Mouse (Mus musculus) natural killer cell, adult 2 months (primary cell): ENCODE results near the gene Tmem44.

ENCODE experiments used
- DNase-seq, 2 experiments: peaks; one replicate each; pipeline ENCODE4 v3.0.0; 2022; ENCODE audit warnings: low spot score in 2 of 2

The Tmem44 gene

DNA sequence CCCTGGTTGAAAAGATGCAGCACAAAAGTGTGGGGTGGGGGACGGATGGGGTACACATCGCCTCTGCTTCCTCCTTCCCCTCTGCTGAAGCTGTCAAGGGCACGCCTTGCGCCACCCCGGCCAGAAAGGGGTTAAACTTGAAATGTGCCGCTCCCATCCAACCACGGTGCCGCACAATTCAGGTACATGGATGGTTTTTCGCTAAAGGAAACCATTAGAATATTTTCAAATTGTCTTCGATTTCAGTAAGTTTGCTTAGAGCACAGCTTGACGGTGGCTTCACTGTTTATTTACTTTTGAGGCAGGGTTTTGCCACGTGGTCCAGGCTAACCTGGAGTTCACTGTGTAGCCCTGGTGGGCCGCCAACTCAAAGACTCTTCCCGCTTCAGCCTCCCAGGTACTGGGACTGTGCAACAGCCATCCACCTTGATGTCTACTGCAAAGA lies at the start of gene Tmem44:
Gene Tmem44 (minus strand): TSS at position 95 of the 445 bp plus-strand sequence.
- no peak for DNase-seq

DNA sequence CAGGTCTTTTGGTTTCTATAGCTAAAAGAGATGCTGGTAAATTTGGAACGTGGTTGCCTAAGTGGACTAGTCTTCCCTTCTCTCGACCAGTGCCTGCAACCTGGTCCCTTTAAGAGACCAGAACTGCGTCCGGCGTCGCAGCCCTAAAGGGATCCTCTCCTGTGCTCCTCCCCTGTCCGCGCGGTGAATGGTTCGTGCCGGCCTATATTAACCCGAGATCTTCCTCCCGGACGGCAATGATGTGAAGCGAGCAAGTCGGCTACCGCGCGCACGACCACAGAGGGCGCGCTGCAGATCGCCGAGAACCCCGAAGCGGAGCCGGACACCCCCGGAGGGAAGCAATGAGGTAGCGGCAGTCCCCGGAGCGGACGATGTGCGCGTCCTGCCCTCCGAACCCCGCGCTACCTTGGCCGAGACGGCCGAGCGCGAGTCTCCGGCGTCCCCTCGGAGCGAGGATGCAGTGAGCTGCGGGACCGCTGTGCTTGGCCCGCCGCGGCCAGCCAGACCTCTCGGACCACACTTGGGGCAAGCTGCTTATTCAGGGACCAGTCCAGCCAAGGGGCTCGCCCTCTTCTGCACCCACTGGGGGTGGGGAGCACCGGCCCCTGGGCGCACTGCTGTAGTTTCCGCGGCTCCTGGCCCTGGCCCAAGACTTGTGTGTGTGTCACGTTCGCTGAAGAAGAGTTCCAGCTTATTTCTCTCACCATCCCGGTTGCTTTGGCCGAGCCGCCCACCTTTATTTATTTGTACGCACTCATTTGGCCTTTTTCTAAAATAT lies 49.0 kb upstream of the Tmem44 start, which contains the start of gene Fam43a:
Gene Fam43a (plus strand): TSS at position 233 of the 778 bp plus-strand sequence.
- DNase-seq, result peak; percentile 82 to 90

DNA sequence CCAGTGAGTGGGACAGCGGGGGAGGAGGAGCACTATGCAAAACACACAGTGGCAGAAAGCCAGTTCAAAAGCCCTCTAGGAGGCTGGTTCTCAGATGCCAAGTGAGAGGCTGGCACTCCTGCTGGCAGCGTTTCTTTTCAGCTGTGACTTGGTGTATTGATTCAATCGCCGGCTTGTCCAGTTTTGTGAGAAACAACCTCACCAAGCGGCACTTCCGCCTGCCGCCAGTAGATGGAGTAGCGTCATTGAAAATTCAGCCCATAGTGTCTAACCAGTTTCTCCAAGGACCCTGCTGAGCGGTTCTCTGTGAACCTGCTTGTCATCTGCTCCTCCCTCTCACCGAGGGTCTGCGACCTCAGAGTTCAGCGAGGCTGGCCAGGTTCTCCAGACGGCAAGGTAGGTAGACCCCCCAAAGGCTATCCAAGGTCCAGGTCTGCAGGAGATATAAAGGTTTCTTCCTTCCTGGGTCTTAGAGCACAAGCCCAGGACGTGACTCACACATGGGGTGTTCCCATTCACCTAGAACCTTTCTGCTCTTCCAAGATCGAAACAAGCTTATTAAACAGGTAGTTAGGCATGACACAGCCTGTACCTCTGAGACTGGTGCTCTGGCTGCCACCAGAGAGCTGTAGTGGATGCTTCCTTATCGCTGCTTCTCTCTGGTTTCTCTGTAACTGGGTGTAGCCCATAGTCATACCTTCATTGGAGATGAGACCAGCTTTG lies 46.5 kb upstream of the Tmem44 start:
- peak; percentile 69 to 86 for DNase-seq

DNA sequence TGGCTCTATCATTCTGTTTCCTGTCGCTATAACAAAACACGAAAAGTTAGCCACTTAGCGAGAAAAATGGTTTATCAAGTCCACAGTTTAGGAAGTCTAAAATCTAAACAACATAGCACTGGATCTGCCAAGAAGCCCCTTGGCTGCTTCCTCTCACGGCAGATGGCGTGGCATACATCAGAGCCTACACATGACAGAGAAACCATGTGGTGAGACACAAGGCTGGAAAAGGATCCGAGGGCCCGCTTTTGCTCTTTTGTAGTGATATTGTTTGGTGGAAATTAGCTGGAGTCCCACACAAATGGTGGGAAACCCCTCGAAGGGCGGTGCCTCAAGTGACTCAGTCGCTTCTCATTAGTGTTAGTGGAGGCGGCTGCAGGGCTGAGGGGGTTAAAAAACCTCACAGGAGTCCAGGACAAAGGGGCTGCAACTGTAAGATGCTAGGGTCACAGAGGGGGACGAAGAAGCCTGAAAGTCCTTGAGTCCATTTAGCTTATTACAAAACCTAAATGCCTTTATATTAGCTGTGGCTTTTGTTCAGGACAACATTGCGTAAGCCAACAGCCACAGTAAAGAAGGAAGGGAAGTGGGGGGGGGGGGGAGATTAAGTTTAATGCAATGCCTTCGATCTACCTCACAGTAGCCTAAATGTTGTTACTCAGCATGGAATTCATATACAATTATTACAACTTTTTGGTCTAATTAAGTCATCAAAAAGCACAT lies 45.4 kb upstream of the Tmem44 start:
- DNase-seq, result no peak

DNA sequence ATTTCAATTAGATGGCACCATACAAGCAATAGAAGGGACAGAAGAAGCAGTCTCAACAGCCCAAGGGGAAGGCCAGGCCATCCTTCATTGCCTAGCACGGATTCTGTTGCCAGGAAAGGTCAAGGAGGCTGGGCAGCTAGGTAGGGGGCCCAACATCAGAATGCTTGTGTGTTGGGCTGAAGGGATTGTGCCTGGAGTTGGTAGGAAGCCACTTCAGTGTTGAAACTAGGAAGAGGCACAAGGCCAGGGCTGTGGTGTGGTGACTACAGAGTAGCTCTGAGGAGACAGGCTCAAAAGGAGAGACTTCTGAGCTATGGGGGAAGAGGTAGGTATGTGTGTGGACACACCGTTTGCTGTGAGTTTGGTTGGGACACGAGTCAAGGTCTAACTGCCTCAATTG lies 44.7 kb upstream of the Tmem44 start:
- no peak for DNase-seq

DNA sequence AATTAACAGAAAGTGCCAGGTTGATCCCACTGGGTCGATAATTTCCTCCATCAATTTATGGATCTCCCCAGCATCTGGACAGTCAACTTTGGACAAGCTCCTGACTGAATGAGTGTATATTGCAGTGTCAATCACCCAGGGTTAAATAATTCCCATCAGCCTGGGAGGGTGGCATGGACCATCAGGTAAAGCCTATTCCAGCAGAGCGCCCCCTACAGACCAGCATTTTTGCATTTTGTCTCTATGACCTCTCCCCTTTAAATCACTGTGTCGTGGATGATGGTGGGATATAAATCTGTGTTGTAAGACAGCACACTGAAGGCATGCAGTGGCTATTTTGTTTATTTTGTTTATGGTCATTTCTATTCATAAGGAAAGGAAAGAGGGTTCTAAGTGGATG lies 41.3 kb upstream of the Tmem44 start:
- DNase-seq, result no peak

DNA sequence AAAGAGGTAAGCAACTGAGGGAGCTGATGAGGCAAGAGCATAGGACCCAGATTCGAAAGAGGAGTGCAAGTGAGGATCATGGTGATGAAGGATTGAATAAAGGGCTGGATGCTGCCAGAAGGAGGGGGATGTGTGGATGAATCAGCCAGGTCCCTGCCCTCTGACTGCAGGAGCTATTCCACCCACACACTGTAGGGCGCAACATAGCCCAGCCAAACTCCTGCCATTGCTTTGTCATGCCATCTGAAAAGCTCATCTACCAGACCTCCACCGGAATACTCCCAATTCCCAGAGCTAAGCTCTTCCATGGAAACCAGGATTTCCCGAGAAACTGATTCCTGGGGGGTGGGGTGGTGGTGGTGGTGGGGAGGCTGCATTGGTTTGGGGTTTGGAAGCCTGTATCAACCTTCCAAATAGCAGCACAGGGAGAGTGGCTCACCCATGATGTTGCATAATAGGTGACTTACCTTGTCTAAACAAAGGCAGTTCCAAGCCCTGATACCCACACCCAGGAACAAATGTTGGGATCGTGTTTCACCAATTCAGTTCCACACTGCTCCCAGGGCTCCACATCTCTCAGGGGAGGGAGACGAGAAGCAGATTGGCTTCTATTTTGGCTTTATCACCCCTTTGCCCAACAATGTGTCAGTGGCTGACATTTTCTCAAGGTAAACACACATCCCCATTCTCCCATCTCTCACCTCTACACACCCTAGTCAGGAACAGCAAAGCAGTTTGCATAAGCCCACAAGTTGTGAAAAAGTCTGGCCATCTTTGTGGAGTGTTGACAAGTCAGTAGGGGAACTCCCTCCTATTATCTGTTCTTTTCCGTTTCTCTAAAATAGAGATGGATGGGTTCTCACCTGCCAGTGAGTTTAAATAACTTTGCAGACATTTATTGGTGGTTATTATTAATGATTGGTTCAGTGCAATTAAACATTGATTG lies 39.9 kb upstream of the Tmem44 start:
- no peak for DNase-seq

DNA sequence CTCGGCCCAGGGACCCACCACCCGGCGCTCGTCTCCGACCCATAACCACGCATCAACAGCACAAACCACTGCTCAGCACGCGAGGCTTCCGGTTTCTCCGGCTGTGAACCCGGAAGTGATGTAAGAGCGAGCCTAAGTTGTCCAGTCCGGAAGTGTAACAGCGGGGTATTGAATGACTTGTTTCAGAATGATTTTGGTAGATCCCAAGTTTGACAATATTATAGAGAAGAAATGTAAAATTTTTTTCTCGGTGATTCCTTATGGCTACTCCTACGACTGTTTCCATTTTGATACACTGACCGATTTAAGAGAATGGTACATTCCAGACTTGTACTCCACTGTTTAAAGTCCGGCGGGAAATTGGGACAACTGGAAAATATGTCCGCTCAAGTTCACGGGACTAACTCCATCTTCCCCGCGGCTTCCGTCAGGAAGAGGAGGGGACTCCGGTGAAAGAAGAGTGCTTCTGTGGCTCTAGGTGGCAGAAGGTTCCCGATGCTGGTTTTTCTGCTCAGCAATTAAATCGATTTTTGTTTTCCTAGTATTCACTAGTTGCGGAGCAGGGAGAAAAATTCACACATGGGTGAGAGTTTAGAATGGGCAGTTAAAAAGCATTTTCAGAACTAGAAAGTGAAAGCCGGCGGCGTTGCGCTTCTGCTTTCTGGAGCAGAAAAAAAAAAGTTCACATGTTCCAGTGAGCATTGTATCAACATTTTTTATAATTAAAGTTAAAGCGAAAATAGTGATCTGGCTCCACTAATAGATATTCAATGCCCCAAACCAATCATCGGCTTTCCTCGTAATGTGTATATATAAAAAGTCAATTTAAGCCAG lies 37.1 kb upstream of the Tmem44 start, which contains the start of gene Lsg1:
Gene Lsg1 (minus strand): TSS at position 99 of the 834 bp plus-strand sequence.
- peak; percentile 87 to 88 for DNase-seq

DNA sequence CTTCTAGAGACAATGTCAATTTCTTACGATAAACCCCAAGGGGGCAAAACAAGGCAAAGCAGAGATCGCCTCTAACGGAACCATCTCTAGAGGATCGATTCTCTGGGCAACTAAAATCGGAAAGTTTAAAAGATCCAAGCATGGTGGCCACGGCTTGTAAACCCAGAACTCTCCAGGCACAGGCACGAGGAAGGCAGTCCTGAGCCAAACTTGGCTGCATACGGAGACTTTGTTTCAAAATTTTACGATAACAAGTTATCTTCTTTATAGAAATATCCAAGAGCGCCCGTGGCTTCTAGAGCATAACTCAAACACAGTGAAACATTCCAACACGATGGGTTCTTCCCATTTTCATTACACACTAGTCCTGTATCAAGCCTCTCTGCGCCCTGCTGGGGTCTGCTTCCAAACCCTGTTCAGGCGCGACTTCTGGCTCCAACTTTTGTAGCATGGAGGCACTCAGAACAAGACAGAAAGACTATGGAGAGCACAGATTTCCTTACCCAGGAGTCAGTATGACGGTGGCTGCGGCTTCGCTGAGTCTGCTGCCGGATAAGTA lies 36.4 kb upstream of the Tmem44 start:
- DNase-seq, result no peak

DNA sequence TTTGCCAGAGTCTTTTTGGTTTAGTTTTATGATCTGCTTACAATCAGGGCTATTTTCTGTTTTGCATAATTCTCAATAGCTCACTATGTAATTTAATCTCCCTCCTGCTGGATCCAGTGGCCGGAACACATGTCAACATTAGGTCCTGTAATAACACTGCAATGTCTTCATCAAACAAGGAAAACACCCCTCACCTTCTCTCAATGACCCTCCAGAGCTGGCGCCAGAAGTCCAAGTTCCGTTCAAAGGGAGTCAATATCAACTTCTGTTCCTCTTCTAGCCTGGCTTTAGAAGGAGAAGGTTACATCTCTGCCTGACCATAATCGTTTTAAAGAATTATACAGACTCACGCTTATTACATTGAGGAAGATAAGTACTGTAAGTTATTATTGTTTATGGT lies 30.1 kb upstream of the Tmem44 start:
- no peak for DNase-seq

DNA sequence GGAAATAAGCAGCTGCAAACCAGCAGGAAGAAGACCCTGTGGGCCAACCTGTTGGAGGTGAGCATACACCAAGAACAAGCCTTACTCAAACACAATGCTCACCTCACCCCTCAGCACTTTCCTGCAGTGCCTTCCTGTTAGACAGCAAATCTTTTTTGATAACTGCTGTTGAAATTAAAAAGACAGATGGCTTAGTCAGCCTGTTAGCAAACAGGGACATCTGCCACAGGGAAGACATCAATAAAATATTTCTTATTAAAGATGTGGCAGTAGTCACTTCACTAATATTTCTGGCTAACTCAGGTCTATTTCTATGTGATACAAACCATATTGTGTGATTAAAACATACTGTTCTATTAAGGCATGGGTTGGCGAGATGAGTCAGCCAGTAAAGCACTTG lies 25.8 kb upstream of the Tmem44 start:
- no peak for DNase-seq

DNA sequence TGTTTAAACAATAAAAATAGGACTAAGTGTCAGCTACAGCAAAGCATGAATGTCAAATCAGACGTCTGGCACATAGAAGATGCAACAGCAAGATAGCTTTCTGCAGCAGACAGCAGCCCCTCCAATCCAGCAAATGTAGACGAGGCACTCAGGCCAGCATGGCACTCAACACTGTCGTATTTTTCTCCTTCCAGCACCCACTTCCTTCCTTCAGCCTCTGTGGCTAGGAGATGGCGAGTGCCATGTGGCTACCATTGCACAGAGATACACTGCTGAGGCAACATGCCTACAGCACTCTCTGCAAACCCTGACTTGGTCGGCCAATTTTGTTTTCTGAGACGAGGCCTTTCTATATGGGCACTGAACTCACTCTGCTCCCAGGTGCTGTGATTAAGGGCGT lies 25.2 kb upstream of the Tmem44 start:
- no peak for DNase-seq

DNA sequence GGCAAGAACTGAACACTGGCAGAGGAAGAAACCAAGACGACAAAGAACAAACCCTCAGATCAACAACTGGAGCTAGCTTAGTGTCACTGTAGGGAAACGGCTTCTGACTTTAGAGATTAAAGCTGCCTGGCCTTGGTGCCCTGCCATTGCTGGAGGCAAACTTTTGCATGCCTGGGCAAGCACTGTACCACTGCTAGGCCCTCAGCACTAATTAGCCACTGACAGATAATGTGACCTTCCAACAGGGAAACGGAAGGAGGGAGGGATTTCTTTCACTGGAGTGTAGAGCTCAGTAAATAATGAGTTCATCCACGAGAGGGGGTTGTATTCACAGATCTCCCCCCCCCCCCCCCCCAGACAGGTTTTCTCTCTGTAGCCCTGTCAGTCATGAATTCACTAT lies 21.6 kb upstream of the Tmem44 start:
- DNase-seq, result no peak

DNA sequence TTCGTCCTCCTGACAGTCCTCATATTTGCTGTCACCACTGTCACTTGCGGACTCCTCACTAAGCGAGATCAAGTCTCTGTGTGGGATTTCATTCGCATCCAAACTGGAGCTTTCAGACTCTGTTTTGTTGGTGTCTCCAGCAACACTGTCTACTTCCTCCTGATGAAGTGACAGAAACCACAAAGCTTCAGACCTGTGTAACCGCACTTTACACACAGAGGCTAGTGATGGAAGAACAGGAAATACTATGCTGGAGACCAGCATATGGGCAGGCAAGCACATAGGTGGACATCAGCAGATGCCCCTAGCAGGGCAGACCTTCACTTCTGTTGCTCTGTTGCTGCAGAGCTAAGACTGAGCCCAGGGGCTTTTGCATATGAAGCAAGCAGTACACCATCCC lies 20.7 kb upstream of the Tmem44 start:
- DNase-seq, result no peak

DNA sequence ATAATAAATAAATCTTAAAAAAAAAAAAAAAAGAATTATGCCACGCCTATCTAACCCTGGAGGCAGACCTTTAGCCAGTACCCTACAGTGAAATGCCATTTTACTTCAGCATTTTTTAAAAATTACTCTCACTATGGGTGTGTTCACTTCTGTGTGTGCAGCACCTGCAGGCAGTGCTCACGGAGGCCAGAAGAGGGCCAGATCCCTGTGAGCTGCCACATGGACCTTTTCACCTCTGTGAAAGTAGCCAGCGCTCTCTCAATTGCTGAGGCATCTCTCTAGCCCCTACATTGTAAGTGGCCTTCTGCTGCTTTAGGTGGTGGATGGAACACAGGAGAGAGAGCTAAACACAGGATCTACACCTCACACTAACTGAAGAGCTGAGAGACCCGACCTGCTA lies 19.5 kb upstream of the Tmem44 start:
- no peak for DNase-seq

DNA sequence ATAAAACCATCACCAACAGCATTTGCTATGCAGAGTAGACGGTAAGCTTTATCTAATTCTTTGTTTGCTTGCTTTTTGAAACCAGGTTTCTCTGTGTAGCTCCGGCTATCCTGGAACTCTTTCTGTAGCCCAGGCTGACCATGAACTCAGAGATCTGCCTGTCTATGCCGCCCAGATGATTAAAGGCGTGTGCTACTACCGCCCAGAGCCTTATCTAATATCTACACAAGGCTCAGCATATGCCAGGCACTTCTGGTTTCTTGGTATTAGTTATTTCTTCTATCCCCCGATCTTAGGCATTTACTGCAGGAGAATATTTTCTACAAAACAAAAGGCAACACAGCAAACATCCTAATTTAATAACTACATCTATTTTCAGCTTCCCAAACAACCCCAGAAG lies 15.0 kb upstream of the Tmem44 start:
- no peak for DNase-seq

DNA sequence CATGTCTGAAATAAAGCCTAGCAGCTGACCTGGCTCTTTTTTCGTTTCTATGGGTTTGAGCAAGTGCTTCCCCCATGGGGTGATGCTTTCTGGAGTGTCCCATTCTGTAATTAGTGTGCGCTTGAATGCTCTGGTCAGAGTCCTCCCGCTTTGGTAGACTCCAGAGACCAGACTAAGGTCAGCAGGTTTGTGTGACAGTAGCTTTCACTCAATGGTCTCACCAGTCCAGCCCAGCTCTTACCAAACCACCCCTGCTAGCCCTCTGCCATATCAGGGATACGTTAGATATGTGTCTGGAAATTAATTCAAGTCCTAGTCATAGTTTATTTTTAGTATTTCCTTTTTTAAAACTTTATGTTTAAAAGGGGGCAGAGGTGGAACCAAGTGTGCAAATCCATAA lies 10.0 kb upstream of the Tmem44 start:
- DNase-seq, result no peak

DNA sequence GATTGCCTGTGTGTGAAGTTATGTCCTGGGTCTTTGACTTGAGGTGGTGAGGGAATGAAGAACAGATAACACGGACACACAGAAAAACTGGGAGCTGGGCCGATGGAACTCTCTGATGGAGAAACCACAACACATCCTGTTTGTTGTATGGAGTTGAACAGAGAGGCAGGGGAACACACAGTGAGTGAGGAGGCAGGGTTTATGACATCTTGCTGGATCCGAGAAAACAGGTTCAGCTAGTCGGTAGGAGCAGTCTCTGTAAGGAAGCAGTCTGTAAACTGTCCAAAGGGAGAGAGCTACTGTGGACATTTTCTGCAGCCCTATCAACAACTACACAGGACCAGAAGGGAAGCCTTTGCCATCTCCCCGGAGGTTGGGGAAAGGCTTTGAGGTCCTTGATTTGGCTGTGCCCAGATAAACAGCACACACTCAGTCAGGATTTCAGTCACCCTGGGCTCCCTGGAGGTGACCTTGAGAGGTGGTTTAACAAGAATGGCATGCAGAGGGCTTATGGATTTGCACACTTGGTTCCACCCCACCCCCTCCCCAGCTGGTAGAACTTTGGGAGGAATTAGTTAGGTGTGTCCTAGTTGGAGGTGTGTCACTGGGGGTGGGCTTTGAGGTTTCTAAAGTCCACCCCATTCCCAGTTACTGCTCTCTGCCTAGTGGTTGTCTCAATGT lies 8.8 kb upstream of the Tmem44 start:
- no peak for DNase-seq

DNA sequence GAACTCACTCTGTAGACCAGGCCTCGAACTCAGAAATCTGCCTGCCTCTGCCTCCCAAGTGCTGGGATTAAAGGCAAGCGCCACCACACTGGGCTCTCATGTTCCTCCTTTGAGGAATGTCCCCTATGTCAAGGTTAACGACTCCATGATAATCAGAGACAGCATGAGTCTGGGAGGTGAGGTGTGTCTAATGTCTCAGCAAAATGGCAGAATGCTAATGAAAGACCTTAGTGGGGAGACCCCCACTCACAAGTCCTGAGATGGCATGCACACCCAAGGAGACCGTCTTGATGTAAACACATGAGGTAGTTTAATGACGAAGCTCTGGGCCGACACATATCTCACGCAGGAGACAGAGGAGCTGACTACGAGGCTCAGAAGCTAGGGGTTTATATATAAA lies 3.5 kb upstream of the Tmem44 start:
- DNase-seq, result no peak
